8 mouse cellular contexts compared by ENCODE assay signal in the genomic region with DNA sequence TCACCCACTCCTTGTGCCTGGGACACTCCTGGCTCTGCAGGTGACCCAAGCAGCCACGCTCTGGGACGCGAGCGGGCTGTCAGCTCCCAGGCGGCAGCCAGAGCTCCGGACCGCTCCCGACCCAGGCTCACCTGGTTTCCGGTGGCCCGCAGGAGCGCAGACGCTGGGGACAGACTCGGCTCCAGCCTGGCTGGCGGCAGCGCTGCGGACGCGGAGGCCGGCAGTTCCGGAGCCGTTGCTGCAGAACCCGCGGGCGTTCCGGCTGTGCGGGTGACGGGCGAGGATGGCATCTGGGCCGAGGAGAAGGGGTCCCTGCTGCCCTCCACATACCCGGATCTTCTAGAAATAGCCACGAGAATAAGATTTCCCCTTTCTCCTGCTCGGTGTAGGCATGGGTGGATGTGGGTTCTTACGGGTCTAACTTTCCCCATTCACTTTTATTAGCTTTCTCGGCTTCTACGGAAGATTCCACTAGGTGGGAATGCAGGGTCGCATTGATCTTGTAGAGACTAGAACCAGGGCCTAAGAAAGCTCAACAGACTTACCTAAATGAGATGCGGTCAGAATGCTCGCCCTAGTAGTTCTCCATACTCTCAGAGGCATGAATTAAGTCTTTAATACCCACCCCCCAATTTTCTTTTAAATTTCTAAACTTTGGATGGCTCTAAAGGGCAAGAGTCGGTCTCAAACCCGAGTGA. TPM values are rescaled to one million over a fixed set of nuclear protein-coding genes. Genes with fewer than 3 reads are reported as not detected.
DNase-seq lines count a peak whose midpoint lies in the region; ATAC-seq and TF ChIP-seq lines count a peak whose summit lies in the region.

A gene (minus strand): TSS at position 648 of the 698 bp plus-strand sequence.

- WGBS in heart, embryonic 13.5 days, result 9% methylated on average over 40 of the region's 40 CpGs
- 8% methylated on average over 40 of the region's 40 CpGs for WGBS in hindbrain, embryonic 12.5 days
- 9% methylated on average over 40 of the region's 40 CpGs for WGBS in liver, adult 2 months

- peaks cover 11% of the 10 kb centered on the region for H3K27me3 ChIP-seq in heart, embryonic 13.5 days (replicated peaks)
- peaks cover 11% of the 10 kb centered on the region for H3K27me3 ChIP-seq in hindbrain, embryonic 12.5 days
- H3K27me3 ChIP-seq in liver, adult 2 months (ENCODE audit: control insufficient read depth, insufficient read depth, low read length), result no peaks in the 10 kb centered on the region

- H3K4me2 ChIP-seq in heart, embryonic 13.5 days, result peak within 1 kb of the TSS; percentile 79
- peak within 1 kb of the TSS; percentile 75 for H3K4me2 ChIP-seq in hindbrain, embryonic 12.5 days (replicated peaks)

- in situ Hi-C loops in ES-E14 (cut with MboI; ENCODE audit: low sequenced_read_pairs in 2 of 2, unreplicated experiment in 2 of 2), result no loop called here

- no peak for DNase-seq in heart, postnatal 14 days
- DNase-seq in ES-E14 (ENCODE audit: low read depth, low spot score), result no peak
- no peak for DNase-seq in liver, adult 2 months (ENCODE audit: extremely low read depth, low read depth, low spot score)
- peak; percentile 31 for DNase-seq in retina, postnatal 1 day

- H3K79me2 ChIP-seq in liver, adult 2 months (ENCODE audit: control insufficient read depth, insufficient read depth, low read length), result peaks cover 10% of the 10 kb centered on the region

- no peak for TF ChIP-seq CTCF in cortical plate, adult 2 months (IDR thresholded peaks at IDR 0.05; ENCODE audit: extremely low read depth, insufficient read depth, low read length)
- no peak for TF ChIP-seq CTCF in liver, adult 2 months (IDR thresholded peaks at IDR 0.05; ENCODE audit: low read depth, low read length)

- ATAC-seq in heart, embryonic 13.5 days (ENCODE audit: extremely low read depth, insufficient number of reproducible peaks, low FRiP score, low TSS enrichment), result no peak
- no peak for ATAC-seq in hindbrain, embryonic 12.5 days (ENCODE audit: low FRiP score)
- no peak for ATAC-seq in megakaryocyte-erythroid progenitor cell, adult 5-6 weeks (replicated peaks; ENCODE audit: low FRiP score, low TSS enrichment, poor library complexity, severe bottlenecking)

- no peaks in the 10 kb centered on the region for H3K36me3 ChIP-seq in heart, embryonic 13.5 days
- H3K36me3 ChIP-seq in ES-E14 (ENCODE audit: control insufficient read depth, insufficient read depth, low read length, poor library complexity, severe bottlenecking), result peaks cover 3% of the 10 kb centered on the region; the same call in 1 of the 2 replicates
- no peaks in the 10 kb centered on the region for H3K36me3 ChIP-seq in hindbrain, embryonic 12.5 days
- no peaks in the 10 kb centered on the region for H3K36me3 ChIP-seq in liver, adult 2 months (ENCODE audit: control insufficient read depth, insufficient read depth, low read length)

- TF ChIP-seq POLR2A in cortical plate, adult 2 months (IDR thresholded peaks at IDR 0.05; ENCODE audit: extremely low read depth, insufficient read depth, low read length), result no peak
- no peak for TF ChIP-seq POLR2A in liver, adult 2 months (IDR thresholded peaks at IDR 0.05; ENCODE audit: extremely low read depth, insufficient read depth, low read length)

- H3K9me3 ChIP-seq in heart, embryonic 13.5 days, result no peaks in the 10 kb centered on the region
- no peaks in the 10 kb centered on the region for H3K9me3 ChIP-seq in ES-E14 (ENCODE audit: control insufficient read depth, insufficient read depth, low read depth, low read length)
- no peaks in the 10 kb centered on the region for H3K9me3 ChIP-seq in hindbrain, embryonic 12.5 days (replicated peaks)

- H3K4me3 ChIP-seq in heart, embryonic 13.5 days, result peak within 1 kb of the TSS; percentile 84
- H3K4me3 ChIP-seq in ES-E14 (ENCODE audit: insufficient read depth in 1 of 2, low read depth in 1 of 2, low read length in 2 of 2, poor library complexity in 1 of 2, severe bottlenecking in 1 of 2), result peak within 1 kb of the TSS; percentile 59 to 64
- peak within 1 kb of the TSS; percentile 43 for H3K4me3 ChIP-seq in cortical plate, adult 2 months (ENCODE audit: insufficient read depth, low read length)
- H3K4me3 ChIP-seq in hindbrain, embryonic 12.5 days, result peak within 1 kb of the TSS; percentile 99
- peak within 1 kb of the TSS; percentile 58 for H3K4me3 ChIP-seq in liver, adult 2 months (ENCODE audit: insufficient read depth, low read depth, low read length)

- H3K27ac ChIP-seq in heart, embryonic 13.5 days (replicated peaks), result peak within 1 kb of the TSS; percentile 73
- H3K27ac ChIP-seq in ES-E14 (ENCODE audit: insufficient read depth, low read depth, low read length, poor library complexity, severe bottlenecking), result peak within 1 kb of the TSS; percentile 63; the same call in 1 of the 2 replicates
- peak within 1 kb of the TSS; percentile 51 for H3K27ac ChIP-seq in cortical plate, adult 2 months (ENCODE audit: insufficient read depth, low read length)
- peak within 1 kb of the TSS; percentile 98 for H3K27ac ChIP-seq in hindbrain, embryonic 12.5 days
- H3K27ac ChIP-seq in liver, adult 2 months (replicated peaks; ENCODE audit: insufficient read depth, low read depth, low read length), result peak within 1 kb of the TSS; percentile 83

- H3K9ac ChIP-seq in heart, embryonic 13.5 days, result peak within 1 kb of the TSS; percentile 80
- peak within 1 kb of the TSS; percentile 76 for H3K9ac ChIP-seq in ES-E14 (ENCODE audit: insufficient read depth, low read depth, low read length, poor library complexity, severe bottlenecking)
- peak within 1 kb of the TSS; percentile 97 for H3K9ac ChIP-seq in hindbrain, embryonic 12.5 days
- peak within 1 kb of the TSS; percentile 84 for H3K9ac ChIP-seq in liver, adult 2 months (ENCODE audit: low read depth, low read length)

- peaks cover 38% of the 10 kb centered on the region for H3K4me1 ChIP-seq in heart, embryonic 13.5 days
- peaks cover 0 to 4% of the 10 kb centered on the region in 2 experiments; a peak in 2 of 4 replicates for H3K4me1 ChIP-seq in ES-E14 (ENCODE audit: control insufficient read depth in 2 of 2, insufficient read depth in 2 of 2, low read length in 2 of 2, poor library complexity in 1 of 2)
- H3K4me1 ChIP-seq in cortical plate, adult 2 months (ENCODE audit: control insufficient read depth, insufficient read depth, low read length), result peaks cover 5% of the 10 kb centered on the region
- peaks cover 30% of the 10 kb centered on the region for H3K4me1 ChIP-seq in hindbrain, embryonic 12.5 days
- H3K4me1 ChIP-seq in liver, adult 2 months (ENCODE audit: control insufficient read depth, insufficient read depth, low read length), result peaks cover 14% of the 10 kb centered on the region

- intact Hi-C loops in heart, postnatal 14 days (cut with DNase I), result loop anchor here (2.0 to 5.0 kb wide), 5 partner anchors 38 to 333 kb away; a partner anchor contains a TSS

TF ChIP-seq in ES-E14, 5 proteins besides CTCF, POLR2A, EP300 and RAD21:
- TF ChIP-seq CHD2 (IDR thresholded peaks at IDR 0.05; ENCODE audit: low read depth, low read length), result no peak

RNA-seq across cellular contexts. Expression of the gene that starts here (rescaled TPM):
- 0.10 and 0.15 TPM in 2 replicates for polyA plus RNA-seq in heart, embryonic 13.5 days (2015; fragmentation: Nextera tagmentation; extraction: Ambion mirVana)
- under 1 TPM; 0.59 to 0.62 TPM for total RNA-seq in heart, postnatal 14 days (2021)
- 0.69 and 1.1 TPM in 2 replicates for total RNA-seq in ES-E14 (2012; rRNA removed)
- polyA plus RNA-seq in cortical plate, adult 2 months (2012; rRNA removed), result 10.7 and 12.0 TPM in 2 replicates
- 0.44 and 0.63 TPM in 2 replicates for polyA plus RNA-seq in hindbrain, embryonic 12.5 days (2016; fragmentation: Nextera tagmentation; extraction: Ambion mirVana)
- total RNA-seq in liver, adult 2 months (2014; rRNA removed), result not detected in 2 replicates
- polyA plus RNA-seq in liver, adult 2 months (2012; rRNA removed), result 0.04 and 0.11 TPM in 2 replicates
- total RNA-seq in megakaryocyte-erythroid progenitor cell, adult 5-6 weeks (2014; fragmentation: Nextera tagmentation), result 1.9 and 3.7 TPM in 2 replicates
- total RNA-seq in megakaryocyte-erythroid progenitor cell, adult 5-6 weeks (2017), result 1.2 TPM in 1 of 2 replicates, not detected in the other

Comparison
In these comparisons a context has a peak if more than half of its experiments do, and no peak if none do; other contexts are left out.
1. H3K4me3 ChIP-seq: peak in every context shown above with its lines; median percentile 99 in hindbrain, embryonic 12.5 days; 84 in heart, embryonic 13.5 days; 62 in ES-E14; 58 in liver, adult 2 months; 43 in cortical plate, adult 2 months.